Mouse (Mus musculus): Measurements from ENCODE around the gene Hes2. TPM values are rescaled to one million over a fixed set of nuclear protein-coding genes. Genes with fewer than 3 reads are reported as not detected.
A peak's percentile ranks its signal among the peaks of the same experiment; 100 is the strongest.

The Hes2 gene
- 0.09 TPM in 1 of 2 replicates, not detected in the other for polyA plus RNA-seq (2016; fragmentation: Nextera tagmentation; extraction: Ambion mirVana)

DNA sequence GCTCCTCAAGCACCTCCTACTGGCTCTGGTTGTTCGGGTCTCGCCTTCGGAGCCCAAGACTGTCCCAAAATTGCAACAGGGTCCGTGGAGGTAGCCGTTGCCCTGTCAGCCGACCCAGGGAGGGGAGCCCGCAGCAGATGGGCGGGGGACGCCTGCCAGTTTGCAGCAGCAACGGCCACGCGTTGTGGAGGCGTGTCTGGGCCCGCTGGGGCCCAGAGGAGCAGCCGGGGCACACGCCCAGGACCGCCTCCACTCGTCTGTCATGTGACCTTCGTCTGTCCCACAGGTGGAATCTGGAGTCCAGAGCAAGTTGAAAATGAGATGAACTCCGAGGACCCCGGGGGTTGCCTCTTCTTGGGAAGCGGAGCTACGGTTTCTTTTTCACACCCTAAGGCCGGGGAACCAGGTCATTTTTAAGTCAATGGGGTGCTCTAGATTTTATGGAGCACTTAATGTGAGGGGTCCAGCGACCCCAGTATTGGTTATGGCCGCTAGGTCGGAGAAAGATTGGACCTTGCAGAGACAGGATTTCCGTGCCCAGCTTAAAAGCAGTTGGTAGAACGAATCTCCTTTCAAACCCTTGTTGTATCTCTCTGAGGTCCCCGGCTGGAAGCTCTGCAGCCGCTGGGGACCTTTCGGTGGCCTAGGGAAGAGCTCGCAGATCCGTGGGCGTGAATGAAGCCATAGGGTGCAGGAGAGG is at the start of gene Hes2:
Gene Hes2 (plus strand): TSS at position 283 of the 700 bp plus-strand sequence.
- Histone ChIP-seq H3K9ac (no peak within 1 kb of the TSS), H3K27ac (no peak within 1 kb of the TSS), H3K27me3 (peaks cover 83% of the 10 kb centered on the region), H3K4me1 (peaks cover 4% of the 10 kb centered on the region; the same call in 1 of the 2 replicates), H3K4me2 (replicated peaks) (peak within 1 kb of the TSS; percentile 26), H3K36me3 (no peaks in the 10 kb centered on the region), H3K4me3 (peak within 1 kb of the TSS; percentile 20), H3K9me3 (0 out of 2 replicates have a peak, but pooled peaks cover 2% of the 10 kb centered on the region)
- 4% methylated on average over 35 of the region's 35 CpGs for WGBS
- ATAC-seq (ENCODE audit: insufficient number of reproducible peaks, insufficient read depth, low FRiP score, low TSS enrichment), result no peak

DNA sequence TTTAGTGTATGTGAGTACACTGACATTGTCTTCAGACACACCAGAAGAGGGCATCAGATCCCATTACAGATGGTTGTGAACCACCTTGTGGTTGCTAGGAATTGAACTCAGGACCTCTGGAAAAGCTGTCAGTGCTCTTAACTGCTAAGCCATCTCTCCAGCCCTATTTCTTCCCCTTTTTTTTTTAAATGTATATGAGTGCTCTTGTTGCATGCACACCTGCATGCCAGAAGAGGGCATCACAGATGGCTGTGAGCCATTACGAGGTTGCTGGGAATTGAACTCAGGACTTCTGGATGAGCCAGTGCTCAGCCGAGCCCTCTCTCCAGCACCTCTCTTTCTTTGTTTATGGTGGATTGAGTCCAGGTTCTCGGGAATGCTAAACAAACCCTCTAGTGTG is 49.2 kb upstream of the Hes2 start:
- WGBS, result 87% methylated on average over 3 of the region's 3 CpGs
- no peak overlapping the region for H3K4me2 ChIP-seq (replicated peaks)
- ATAC-seq (ENCODE audit: insufficient number of reproducible peaks, insufficient read depth, low FRiP score, low TSS enrichment), result no peak
- H3K27me3 ChIP-seq, result peaks cover 11% of the 10 kb centered on the region
- peaks cover 58% of the 10 kb centered on the region for H3K36me3 ChIP-seq
- H3K4me1 ChIP-seq, result peaks cover 18% of the 10 kb centered on the region; the same call in 1 of the 2 replicates
- H3K9me3 ChIP-seq, result no peaks in the 10 kb centered on the region
- no peak overlapping the region for H3K27ac ChIP-seq
- no peak overlapping the region for H3K9ac ChIP-seq
- H3K4me3 ChIP-seq, result no peak overlapping the region

DNA sequence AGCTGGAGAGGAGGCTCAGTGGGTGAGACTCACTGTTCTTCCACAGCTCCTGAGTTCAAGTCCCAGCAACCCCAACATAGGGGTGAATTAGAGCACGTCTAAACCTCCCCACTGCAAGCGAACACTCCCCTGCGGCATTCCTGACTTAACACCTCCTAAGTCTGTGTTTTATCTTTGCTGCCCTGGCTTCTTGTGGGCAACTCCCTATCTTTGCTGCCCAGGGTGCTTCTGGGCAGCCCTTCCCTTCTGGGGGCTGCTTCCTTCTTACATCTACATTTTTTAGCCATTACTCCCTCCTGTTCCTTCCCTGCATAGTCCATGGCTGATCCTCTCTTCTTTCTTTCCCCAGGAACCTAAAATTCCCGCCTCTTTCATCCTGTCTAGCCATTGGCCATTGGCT is 48.0 kb upstream of the Hes2 start:
- H3K9ac ChIP-seq, result no peak overlapping the region
- H3K36me3 ChIP-seq, result peaks cover 60% of the 10 kb centered on the region
- H3K4me3 ChIP-seq, result no peak overlapping the region
- H3K4me2 ChIP-seq (replicated peaks), result no peak overlapping the region
- H3K27ac ChIP-seq, result no peak overlapping the region
- no peaks in the 10 kb centered on the region for H3K9me3 ChIP-seq
- peaks cover 23% of the 10 kb centered on the region for H3K27me3 ChIP-seq
- no peak for ATAC-seq (ENCODE audit: insufficient number of reproducible peaks, insufficient read depth, low FRiP score, low TSS enrichment)
- H3K4me1 ChIP-seq, result peaks cover 23% of the 10 kb centered on the region
- WGBS, result 78% methylated on average over 4 of the region's 4 CpGs

DNA sequence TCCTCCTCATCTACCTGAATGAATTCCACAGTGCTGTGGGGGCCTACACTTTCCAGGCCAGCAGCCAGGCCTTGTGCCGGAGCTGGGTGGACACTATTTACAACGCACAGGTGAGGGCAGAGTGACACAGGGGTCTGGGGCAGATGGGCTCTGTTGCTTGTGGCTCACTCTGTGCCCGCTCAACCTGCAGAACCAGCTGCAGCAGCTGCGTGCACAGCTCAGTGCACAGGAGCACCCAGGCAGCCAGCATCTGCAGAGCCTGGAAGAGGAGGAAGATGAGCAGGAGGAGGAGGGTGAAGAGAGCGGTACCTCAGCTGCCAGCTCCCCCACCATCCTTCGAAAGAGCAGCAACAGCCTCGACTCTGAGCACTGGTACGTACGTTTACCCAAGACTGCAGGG is 46.3 kb upstream of the Hes2 start:
- no peaks in the 10 kb centered on the region for H3K9me3 ChIP-seq
- H3K4me1 ChIP-seq, result peaks cover 26% of the 10 kb centered on the region
- WGBS, result 84% methylated on average over 9 of the region's 9 CpGs
- no peak for ATAC-seq (ENCODE audit: insufficient number of reproducible peaks, insufficient read depth, low FRiP score, low TSS enrichment)
- H3K4me2 ChIP-seq (replicated peaks), result no peak overlapping the region
- H3K36me3 ChIP-seq, result peaks cover 48% of the 10 kb centered on the region
- no peak overlapping the region for H3K9ac ChIP-seq
- no peak overlapping the region for H3K4me3 ChIP-seq
- peaks cover 39% of the 10 kb centered on the region for H3K27me3 ChIP-seq
- no peak overlapping the region for H3K27ac ChIP-seq

DNA sequence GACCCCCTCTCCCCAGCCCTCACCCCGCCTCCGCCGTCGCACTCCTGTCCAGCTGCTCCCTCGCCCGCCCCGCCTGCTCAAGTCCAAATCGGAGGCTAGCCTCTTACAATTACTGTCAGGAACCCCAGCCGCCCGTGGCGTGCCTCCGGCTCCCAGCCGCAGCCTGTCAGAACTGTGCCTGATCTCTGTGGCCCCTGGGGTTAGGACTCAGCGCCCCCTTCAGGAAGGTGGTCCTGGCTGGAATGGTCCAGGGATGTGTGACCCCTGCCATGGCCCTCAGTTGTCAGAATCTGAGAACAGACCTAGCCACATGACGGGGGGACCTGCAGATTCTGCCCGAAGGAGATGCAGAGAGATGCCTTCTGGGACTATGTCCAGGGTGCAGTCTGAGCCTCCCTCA is 44.6 kb upstream of the Hes2 start:
- no peak overlapping the region for H3K27ac ChIP-seq
- no peak overlapping the region for H3K9ac ChIP-seq
- 59% methylated on average over 16 of the region's 16 CpGs for WGBS
- peaks cover 42% of the 10 kb centered on the region for H3K36me3 ChIP-seq
- H3K9me3 ChIP-seq, result no peaks in the 10 kb centered on the region
- H3K27me3 ChIP-seq, result peaks cover 53% of the 10 kb centered on the region
- ATAC-seq (ENCODE audit: insufficient number of reproducible peaks, insufficient read depth, low FRiP score, low TSS enrichment), result no peak
- H3K4me2 ChIP-seq (replicated peaks), result no peak overlapping the region
- H3K4me3 ChIP-seq, result no peak overlapping the region
- peaks cover 14% of the 10 kb centered on the region for H3K4me1 ChIP-seq

DNA sequence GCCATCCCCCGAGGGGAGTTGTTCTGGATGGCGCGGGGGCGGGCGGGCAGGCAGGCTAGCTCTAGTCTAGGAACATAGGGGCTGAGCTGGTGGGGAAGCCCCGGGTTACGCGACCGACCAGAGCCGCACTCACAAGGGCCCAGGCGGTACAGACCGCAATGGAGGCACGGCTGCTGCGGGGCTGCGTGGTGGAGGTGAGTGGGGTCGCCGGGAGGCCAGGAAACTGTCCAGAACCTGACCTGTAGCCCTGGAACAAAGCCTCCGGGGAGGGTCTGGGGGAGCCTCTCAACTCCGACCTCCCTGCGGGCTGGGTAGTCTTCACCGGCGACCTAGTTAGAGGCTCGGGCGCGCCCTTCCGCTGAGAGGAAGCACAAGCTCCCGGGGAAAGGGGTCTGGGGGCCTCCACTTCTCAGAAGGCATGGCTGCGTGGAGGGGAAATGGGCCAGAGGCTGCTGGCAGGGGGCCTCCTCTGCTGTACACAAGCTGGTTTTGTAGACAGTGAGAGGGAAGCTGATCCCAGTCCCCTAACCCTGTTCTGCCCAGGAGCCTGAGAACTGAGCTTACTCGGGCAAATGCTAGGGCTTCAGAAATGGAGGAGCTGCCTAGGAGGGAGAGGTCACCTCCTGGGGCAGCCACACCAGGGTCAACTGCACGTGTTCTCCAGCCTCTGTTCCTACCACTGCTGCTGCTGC is 42.6 kb upstream of the Hes2 start, which contains the start of gene Tnfrsf25:
Gene Tnfrsf25 (plus strand): TSS at position 14 of the 692 bp plus-strand sequence.
- H3K9me3 ChIP-seq, result no peaks in the 10 kb centered on the region
- peak within 1 kb of the TSS; percentile 41 for H3K4me2 ChIP-seq (replicated peaks)
- no peak within 1 kb of the TSS; the same call in 1 of the 2 replicates for H3K9ac ChIP-seq
- no peak within 1 kb of the TSS for H3K27ac ChIP-seq
- WGBS, result 2% methylated on average over 30 of the region's 30 CpGs
- peaks cover 73% of the 10 kb centered on the region for H3K27me3 ChIP-seq
- H3K4me3 ChIP-seq, result peak within 1 kb of the TSS; percentile 9
- ATAC-seq (ENCODE audit: insufficient number of reproducible peaks, insufficient read depth, low FRiP score, low TSS enrichment), result peak; percentile 49; the same call in 1 of the 2 replicates
- peaks cover 31% of the 10 kb centered on the region for H3K36me3 ChIP-seq
- peaks cover 32% of the 10 kb centered on the region for H3K4me1 ChIP-seq

DNA sequence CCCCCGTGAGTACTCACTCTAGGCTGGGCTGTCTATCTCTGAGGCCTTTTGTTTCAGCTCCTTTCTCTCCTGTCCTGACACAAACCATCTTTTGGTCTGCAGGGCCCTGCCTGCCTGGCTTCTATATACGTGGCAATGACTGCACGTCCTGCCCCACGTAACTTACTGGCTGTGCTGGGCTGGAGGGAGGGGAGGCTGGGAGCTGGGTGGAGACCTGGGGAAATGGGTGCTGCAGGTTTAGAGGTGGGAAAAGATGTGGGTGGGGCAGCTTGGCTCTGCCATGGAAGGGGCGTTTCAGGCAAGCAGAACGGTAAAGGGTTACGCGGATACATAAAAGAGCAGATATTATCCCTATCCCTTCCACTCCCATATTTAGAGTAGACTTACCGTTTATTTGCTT is 41.1 kb upstream of the Hes2 start:
- peaks cover 25% of the 10 kb centered on the region for H3K36me3 ChIP-seq
- no peak overlapping the region for H3K4me2 ChIP-seq (replicated peaks)
- no peak overlapping the region for H3K9ac ChIP-seq
- H3K9me3 ChIP-seq, result no peaks in the 10 kb centered on the region
- H3K27ac ChIP-seq, result no peak overlapping the region
- 73% methylated on average over 9 of the region's 9 CpGs for WGBS
- no peak for ATAC-seq (ENCODE audit: insufficient number of reproducible peaks, insufficient read depth, low FRiP score, low TSS enrichment)
- peaks cover 34% of the 10 kb centered on the region for H3K4me1 ChIP-seq
- H3K27me3 ChIP-seq, result peaks cover 88% of the 10 kb centered on the region
- H3K4me3 ChIP-seq, result no peak overlapping the region

DNA sequence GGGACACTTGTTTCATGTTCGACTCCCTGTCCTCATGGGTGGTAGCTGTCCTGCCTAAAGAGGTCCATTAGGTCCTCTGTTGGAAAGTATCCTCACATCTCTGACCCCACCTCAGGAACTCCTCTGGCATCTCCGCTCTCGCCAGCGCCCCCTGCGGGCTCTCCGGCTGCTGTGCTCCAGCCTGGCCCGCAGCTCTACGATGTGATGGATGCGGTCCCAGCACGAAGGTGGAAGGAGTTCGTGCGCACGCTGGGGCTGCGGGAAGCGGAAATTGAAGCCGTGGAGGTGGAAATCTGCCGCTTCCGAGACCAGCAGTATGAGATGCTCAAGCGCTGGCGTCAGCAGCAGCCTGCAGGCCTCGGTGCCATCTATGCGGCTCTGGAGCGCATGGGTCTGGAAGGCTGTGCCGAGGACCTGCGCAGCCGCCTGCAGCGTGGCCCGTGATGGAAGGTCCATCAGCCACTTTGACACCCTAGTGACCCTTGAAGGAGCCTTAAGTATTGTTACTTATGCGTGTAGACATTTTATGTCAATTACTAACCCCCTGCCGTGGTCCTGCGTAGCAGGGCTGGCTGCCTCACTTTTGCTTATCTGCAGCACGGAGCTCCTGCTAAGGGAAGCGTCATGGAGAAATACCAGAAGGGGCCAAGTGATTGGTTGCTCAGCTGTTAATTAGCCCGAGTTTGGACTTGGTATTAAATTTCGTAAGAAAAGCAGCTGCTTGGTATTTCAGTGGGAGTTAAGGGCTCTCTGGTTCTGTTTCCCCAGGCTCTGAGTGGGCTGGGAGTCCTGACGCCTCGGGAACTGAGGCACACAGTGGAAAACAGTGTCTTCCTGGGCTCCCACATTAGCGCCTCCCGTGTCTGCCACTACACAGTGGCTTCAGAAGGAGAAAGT is 39.0 kb upstream of the Hes2 start:
- WGBS, result 4% methylated on average over 39 of the region's 39 CpGs
- ATAC-seq (ENCODE audit: insufficient number of reproducible peaks, insufficient read depth, low FRiP score, low TSS enrichment), result no peak
- Histone ChIP-seq H3K9ac (no peak overlapping the region), H3K4me2 (replicated peaks) (peak overlapping the region; percentile 37), H3K27ac (no peak overlapping the region), H3K9me3 (no peaks in the 10 kb centered on the region), H3K4me1 (peaks cover 34% of the 10 kb centered on the region), H3K27me3 (peaks cover 99% of the 10 kb centered on the region), H3K36me3 (peaks cover 6% of the 10 kb centered on the region; the same call in 1 of the 2 replicates), H3K4me3 (peak overlapping the region; percentile 14; the same call in 1 of the 2 replicates)

DNA sequence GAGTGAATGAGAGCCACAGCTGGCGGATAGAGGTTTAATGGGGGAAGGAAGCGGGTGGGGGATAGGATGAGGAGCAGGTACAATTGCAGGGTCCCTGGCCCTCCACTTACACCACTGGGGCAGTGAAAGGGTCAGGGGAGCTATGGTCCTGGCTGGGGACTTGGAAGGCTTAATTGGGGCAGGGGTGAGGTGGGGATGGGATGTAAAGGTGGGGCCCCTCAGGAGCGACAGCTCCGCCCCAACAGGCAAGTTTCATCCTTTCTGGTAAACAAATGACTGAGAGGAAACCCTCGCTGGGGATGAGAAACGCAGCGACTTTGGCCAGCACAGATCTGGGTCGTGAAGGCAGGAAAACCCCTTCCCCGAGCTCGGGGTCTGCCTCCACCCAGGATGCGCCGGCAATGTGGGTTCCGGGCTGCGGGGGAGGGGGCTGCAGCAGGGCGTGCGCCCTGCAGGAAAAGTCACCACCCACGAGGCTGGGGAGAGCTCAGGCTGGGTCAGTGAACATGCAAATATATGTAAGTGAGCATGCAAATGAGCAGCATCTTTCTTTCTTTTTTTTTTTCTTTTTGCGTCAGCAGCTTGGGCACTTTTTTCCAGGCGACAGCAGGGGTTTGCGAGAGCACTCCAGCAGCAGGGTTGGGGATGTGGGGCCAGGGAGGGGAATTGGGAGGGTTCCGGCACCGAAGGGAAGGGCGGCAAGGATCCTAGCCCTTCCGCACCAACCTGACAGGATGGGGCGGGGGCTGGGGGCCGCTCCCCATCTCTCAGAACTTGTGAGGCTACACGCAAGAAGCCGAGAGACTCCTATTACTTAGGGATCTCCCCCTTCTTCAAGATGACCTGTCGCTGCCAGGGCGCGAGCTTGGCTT is 38.1 kb upstream of the Hes2 start:
- H3K27ac ChIP-seq, result no peak overlapping the region

DNA sequence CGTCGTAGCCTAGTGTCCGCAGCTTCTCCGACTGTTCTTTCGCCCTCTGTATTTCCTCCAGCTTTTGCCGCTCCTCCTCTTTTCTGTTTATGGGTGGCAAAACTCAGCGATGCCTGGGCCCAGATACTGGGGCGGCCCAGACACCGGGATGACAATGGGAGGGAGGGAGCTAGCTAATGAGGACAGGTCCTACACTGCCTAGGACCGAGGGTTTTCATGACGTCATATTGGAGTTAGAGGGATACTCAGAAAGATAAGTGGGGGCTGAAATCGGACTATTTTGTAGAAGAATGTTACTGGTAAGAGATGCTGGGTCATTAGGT is 37.5 kb upstream of the Hes2 start:
- H3K9ac ChIP-seq, result no peak overlapping the region
- peaks cover 99% of the 10 kb centered on the region for H3K27me3 ChIP-seq
- no peak overlapping the region for H3K27ac ChIP-seq
- peak overlapping the region; percentile 37 for H3K4me2 ChIP-seq (replicated peaks)
- peak overlapping the region; percentile 13 for H3K4me3 ChIP-seq
- no peak for ATAC-seq (ENCODE audit: insufficient number of reproducible peaks, insufficient read depth, low FRiP score, low TSS enrichment)
- H3K4me1 ChIP-seq, result peaks cover 36% of the 10 kb centered on the region
- no peaks in the 10 kb centered on the region for H3K36me3 ChIP-seq
- no peaks in the 10 kb centered on the region for H3K9me3 ChIP-seq
- WGBS, result 2% methylated on average over 12 of the region's 12 CpGs

More for the DNA sequence above, 38.1 kb upstream of the Hes2 start:
- WGBS, result 1% methylated on average over 31 of the region's 31 CpGs
- H3K9ac ChIP-seq, result no peak overlapping the region
- peak overlapping the region; percentile 13 for H3K4me3 ChIP-seq
- ATAC-seq (ENCODE audit: insufficient number of reproducible peaks, insufficient read depth, low FRiP score, low TSS enrichment), result no peak
- H3K36me3 ChIP-seq, result no peaks in the 10 kb centered on the region
- H3K9me3 ChIP-seq, result no peaks in the 10 kb centered on the region
- H3K27me3 ChIP-seq, result peaks cover 99% of the 10 kb centered on the region
- H3K4me1 ChIP-seq, result peaks cover 36% of the 10 kb centered on the region
- peak overlapping the region; percentile 37 for H3K4me2 ChIP-seq (replicated peaks)

All from embryonic facial prominence, embryonic 12.5 days (tissue).